Mouse (Mus musculus) CD4-positive, CD25-positive, alpha-beta regulatory T cell, adult 4 months (primary cell): ENCODE data around the gene Abca13. TPM values are rescaled to one million over a fixed set of nuclear protein-coding genes. Genes with fewer than 3 reads are reported as not detected.
"Not testable (repeated sequence)": the region's sequence is repeated elsewhere in the genome, so short reads cannot be mapped to it uniquely, and the experiment has no call there.

ENCODE experiments used
- ATAC-seq: one replicate; pipeline ENCODE4 v1.8.0; 2017
- polyA plus RNA-seq, 2 experiments: library from polyadenylated mRNA; unstranded; fragments of 100-300 nt; shearing (Covaris generic); gene quantifications; one replicate each; pipeline ENCODE4 v1.2.1; 2017

Gene Abca13
- polyA plus RNA-seq = not detected

DNA sequence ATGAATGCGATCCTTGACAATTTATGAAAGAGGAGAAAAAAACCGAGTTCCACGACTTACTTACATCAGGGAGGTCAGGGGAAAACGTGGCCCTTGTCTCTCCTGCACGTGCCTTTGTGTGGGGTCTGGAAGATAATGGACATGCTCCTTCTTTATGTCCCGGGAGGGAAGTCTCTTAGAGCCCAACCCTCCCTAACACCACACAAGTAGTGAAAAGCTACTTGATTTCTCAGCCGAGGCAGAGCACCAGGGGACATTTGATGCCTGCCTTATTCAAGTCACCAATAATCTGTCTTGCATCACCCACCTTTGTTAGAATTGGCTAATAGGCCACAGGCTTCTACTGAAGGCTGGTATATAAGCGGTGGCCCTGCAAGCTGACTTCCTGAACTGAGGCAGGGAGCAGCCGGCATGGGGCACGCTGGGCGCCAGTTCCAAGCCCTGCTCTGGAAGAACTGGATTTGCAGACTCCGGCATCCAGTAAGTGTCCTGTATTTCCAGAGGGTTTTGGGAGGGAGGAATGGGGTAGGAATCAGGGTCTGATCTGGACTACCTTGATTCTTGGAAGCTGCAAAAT is at the start of gene Abca13:
Gene Abca13 (plus strand): TSS at position 388 of the 577 bp plus-strand sequence.
- no peak for ATAC-seq

DNA sequence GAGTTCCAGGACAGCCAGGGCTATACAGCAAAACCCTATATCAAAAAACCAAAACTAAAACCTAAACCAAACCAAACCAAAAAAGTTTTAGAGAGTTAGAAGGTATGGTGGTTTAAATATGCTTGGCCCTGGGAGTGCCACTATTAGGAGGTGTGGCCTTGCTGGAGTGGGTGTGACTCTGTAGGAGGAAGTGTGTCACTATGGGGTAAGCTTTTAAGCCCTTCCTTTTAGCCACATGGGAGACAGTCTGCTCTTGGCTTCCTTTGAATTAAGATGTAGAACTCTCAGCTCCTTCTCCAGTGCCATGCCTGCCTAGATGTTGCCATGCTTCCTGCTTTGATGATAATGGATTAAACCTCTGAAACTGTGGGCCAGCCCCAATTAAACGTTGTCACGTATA is 46.6 kb upstream of the Abca13 start:
- no peak for ATAC-seq

DNA sequence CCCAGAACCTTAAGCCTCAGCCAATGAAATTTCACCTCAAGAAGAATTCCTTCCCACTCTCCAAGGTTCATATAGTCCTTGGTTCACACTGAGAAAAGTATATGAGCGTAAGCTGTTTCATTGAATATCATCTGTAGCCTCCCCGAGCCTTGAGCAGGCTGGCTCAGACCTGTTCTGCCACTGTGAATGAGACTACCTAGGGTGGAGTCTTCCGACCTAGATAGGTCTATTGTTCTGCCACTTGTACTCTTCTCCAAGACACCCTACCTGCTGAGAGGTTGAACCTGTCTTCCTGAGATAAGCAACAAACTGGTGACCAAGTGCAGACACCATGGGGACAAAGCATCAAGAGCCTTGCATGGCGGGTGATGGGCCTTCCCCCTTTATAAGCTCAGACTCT is 45.6 kb upstream of the Abca13 start:
- ATAC-seq = no peak

GRCm38 (mm10) chr11:9146683-9147082 is 45.1 kb upstream of the Abca13 start:
- no peak for ATAC-seq

GRCm38 (mm10) chr11:9148206-9148605 is 43.5 kb upstream of the Abca13 start:
- ATAC-seq = no peak

GRCm38 (mm10) chr11:9150403-9150802 is 41.3 kb upstream of the Abca13 start:
- ATAC-seq = not testable (repeated sequence)

GRCm38 (mm10) chr11:9159953-9160352 is 31.8 kb upstream of the Abca13 start:
- ATAC-seq = no peak

GRCm38 (mm10) chr11:9167331-9167730 is 24.4 kb upstream of the Abca13 start:
- no peak for ATAC-seq

DNA sequence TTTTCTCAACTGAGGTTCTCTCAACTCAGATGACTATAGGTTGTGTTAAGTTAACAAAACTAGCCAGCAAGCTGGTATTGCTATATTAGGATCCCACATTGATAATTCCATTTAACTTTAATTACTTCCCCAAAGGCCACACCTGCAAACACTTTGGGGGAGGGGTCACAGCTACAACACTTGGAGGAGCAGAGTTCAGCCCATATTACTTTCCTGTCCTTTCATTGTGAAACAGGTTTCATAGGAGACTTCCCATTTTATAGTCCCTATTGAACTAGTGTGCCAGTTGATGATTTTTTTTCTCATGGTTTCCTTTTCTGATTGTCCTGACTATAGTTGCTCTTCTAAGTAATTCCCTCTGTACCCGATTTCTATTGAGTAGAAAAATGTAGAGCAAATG is 10.3 kb upstream of the Abca13 start:
- ATAC-seq = no peak

- not testable (repeated sequence) for ATAC-seq
These were observed 2.3 kb upstream of the Abca13 start for GRCm38 (mm10) chr11:9189471-9189870.

DNA sequence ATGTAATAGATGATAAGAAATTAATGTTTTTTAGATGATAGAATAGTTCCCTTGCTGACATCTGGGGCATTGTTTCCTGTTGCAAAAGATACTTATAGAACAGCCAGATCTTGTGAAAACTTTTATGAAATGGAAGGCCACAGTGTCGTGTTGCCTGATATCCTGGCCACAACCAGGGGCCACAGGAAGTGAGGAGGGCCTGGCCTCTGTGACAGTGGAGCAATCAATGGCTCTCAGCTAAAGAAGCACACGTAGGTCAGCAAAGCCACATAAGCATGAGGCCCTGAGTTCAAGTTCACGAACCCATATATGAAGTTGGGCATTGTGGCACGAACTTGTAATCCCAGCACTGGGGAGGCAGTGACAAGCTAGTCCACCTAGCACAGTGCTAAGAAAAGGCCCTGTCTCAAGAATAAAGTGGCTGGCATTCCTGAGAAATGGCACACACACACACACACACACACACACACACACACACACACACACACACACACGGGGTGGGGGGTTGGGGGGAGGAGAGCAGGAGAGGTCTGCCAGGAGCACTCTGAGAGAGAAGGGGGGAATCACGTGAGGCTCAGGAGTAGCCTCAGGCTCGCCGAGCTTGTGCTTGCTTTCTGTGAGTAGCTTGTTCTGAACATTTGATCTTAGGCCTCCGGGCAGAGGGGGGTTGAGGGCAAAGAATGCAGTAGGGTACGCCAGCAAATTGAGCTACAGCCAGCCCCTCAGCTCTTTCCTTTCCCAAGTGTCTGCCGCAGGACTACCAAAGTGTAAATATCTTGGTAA is 779 bp upstream of the Abca13 start:
- ATAC-seq = no peak

DNA sequence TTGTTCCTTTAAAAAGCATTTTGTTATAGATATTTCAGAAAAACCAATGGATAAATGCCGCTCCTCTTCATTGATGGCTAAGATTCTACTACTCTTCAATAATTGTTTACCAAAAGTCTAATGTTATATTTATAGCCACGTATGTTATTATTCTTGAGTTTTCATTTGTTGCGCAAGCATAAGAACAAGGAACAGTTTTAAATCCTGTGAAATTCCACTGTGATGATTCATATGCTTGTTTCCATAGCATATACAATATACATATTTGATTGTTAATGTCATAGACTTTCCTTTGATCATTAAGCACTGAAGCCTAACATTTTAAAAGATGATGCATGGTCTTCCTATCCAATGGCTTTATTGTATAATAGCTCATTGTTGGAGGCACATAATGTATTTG is 3.1 kb downstream of the Abca13 start:
- ATAC-seq = no peak

GRCm38 (mm10) chr11:9199868-9200267 is 8.1 kb downstream of the Abca13 start:
- ATAC-seq = no peak

GRCm38 (mm10) chr11:9210707-9211106 is 19.0 kb downstream of the Abca13 start:
- ATAC-seq = no peak

DNA sequence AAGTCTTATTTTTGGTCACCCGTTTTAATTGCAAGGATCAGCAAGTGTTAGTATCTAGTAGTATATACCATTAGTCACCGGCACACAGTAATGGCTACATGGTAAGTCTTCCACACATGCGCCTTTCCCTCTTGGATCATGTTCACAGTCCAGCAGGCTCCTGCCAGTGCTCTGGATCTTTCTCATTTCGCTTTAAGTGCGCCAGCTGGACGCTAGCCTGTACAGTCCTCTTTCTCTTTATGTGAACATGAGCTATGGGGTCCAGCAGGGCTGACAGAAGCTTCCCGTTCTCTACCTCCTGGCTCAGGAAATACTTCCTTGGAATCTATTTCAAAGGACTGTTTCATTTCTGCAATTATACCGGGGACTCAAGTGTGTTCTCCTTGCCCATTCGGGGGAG is 21.8 kb downstream of the Abca13 start:
- no peak for ATAC-seq

GRCm38 (mm10) chr11:9216252-9216651 is 24.5 kb downstream of the Abca13 start:
- ATAC-seq = no peak

- ATAC-seq = no peak
These were observed 28.8 kb downstream of the Abca13 start for GRCm38 (mm10) chr11:9220501-9220900.

- ATAC-seq = no peak
These were observed 29.9 kb downstream of the Abca13 start for GRCm38 (mm10) chr11:9221646-9222045.

- ATAC-seq = no peak
These were observed 34.7 kb downstream of the Abca13 start for GRCm38 (mm10) chr11:9226399-9226798.

- ATAC-seq = not testable (repeated sequence)
These were observed 57.9 kb downstream of the Abca13 start for GRCm38 (mm10) chr11:9249627-9250026.

GRCm38 (mm10) chr11:9263072-9263471 is 71.3 kb downstream of the Abca13 start:
- ATAC-seq = not testable (repeated sequence)

- ATAC-seq = no peak
These were observed 77.3 kb downstream of the Abca13 start for GRCm38 (mm10) chr11:9269090-9269489.

DNA sequence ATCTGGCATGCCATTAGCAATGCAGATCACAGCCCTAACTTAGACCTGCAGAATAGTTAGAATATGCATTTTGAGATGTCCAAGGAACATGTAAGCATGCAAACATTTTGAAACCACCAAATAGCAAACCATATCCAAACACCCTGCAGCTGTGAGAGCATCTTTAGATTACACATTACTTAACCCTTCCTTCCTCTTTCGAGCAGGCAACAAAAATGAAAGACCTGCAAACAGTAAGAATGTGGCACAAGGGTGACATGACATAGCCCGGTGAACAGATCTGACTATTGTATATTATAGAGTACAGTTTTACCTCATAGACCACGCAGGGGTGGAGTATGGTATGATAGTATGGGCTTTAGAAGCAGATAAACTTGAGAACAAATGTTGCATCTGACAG is 93.5 kb downstream of the Abca13 start:
- no peak for ATAC-seq

DNA sequence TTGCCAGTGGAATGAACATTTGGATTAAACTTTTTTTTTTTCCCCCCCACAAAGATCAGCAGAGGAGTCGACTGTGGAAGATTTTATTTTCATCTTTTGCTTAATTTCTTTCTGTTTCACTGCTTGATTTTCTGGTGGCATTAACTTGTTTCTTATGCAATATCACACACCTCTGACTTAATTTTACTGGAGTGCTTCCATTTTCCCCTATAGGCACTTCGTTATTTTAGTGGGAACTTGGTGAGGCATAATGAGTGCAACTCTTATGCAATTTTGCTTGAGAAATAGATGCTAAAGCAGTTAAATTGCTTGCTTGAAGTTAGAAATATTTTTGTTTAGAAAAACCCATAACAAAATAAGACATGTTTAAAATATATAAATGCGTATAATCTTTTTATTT is 94.0 kb downstream of the Abca13 start:
- ATAC-seq = no peak
